Mouse (Mus musculus) intestine, postnatal 0 days (tissue): Measurements from ENCODE around the gene Mis12. TPM values are rescaled to one million over a fixed set of nuclear protein-coding genes. Genes with fewer than 3 reads are reported as not detected.

Experiments used
- ATAC-seq: fragments of 200-750 bp; cut with Nextera tagmentation; 2 replicates; pipeline ENCODE4 v1.8.0; 2017; ENCODE audit warnings: mild to moderate bottlenecking, moderate TSS enrichment, moderate library complexity
- H3K27ac ChIP-seq: fragments of 300-500 bp; sonication (generic); 2 replicates; pipeline ENCODE4 v1.5.1; 2014; ENCODE audit warnings: mild to moderate bottlenecking, low read depth, low read length, moderate library complexity
- H3K27me3 ChIP-seq: fragments of 300-500 bp; sonication (generic); replicated peaks from 2 replicates; pipeline ENCODE4 v1.6.1; 2014; ENCODE audit warnings: low read length, mixed read lengths; ENCODE audit not compliant: control insufficient read depth, insufficient read depth
- H3K36me3 ChIP-seq: fragments of 300-500 bp; sonication (generic); 2 replicates; pipeline ENCODE4 v1.6.1; 2014; ENCODE audit warnings: mild to moderate bottlenecking, moderate library complexity; ENCODE audit not compliant: control insufficient read depth, insufficient read depth
- H3K4me1 ChIP-seq: fragments of 300-500 bp; sonication (generic); replicated peaks from 2 replicates; pipeline ENCODE4 v1.6.1; 2014; ENCODE audit warnings: antibody characterized with exemption, low read length, mixed read lengths; ENCODE audit not compliant: control insufficient read depth, insufficient read depth
- H3K4me2 ChIP-seq: fragments of 300-500 bp; sonication (generic); replicated peaks from 2 replicates; pipeline ENCODE4 v1.6.1; 2014; ENCODE audit warnings: low read depth, mild to moderate bottlenecking, moderate library complexity
- H3K4me3 ChIP-seq: fragments of 300-500 bp; sonication (generic); 2 replicates; pipeline ENCODE4 v1.5.1; 2014; ENCODE audit warnings: low read depth, low read length
- H3K9ac ChIP-seq: fragments of 300-500 bp; sonication (generic); 2 replicates; pipeline ENCODE4 v1.6.1; 2014; ENCODE audit warnings: mild to moderate bottlenecking, low read depth, low read length
- H3K9me3 ChIP-seq: fragments of 300-500 bp; sonication (generic); 2 replicates; pipeline ENCODE4 v1.6.1; 2016; ENCODE audit warnings: mixed run types; ENCODE audit not compliant: control insufficient read depth
- CTCF ChIP-seq: sonication (generic); IDR thresholded peaks from 2 replicates; pipeline ENCODE4 v1.5.1; 2016; ENCODE audit warnings: low read depth, mild to moderate bottlenecking, control low read depth, antibody characterized with exemption, moderate library complexity
- WGBS: fragments of 180-500 bp; shearing (Covaris S2); extraction: QIAGEN DNeasy Blood & Tissue Kit; methylation state at CpG from one replicate; pipeline ENCODE4 v1.1.7; 2014; 5-methylcytosine and 5-hydroxymethylcytosine counted together
- polyA plus RNA-seq: library from polyadenylated mRNA; unstranded; fragments of >200 nt; fragmentation: Nextera tagmentation; extraction: Ambion mirVana; gene quantifications from 2 replicates; pipeline ENCODE4 v1.2.1, GENCODE M21; 2015

Gene Mis12
- polyA plus RNA-seq, 1 experiment from 2014 or later = 10.3 TPM

GRCm38 (mm10) chr11:71032070-71032469 lies 12.7 kb downstream of the Mis12 start:
- Histone ChIP-seq H3K36me3 (peaks cover 5% of the 10 kb centered on the region; the same call in 1 of the 2 replicates), H3K27me3 (no peaks in the 10 kb centered on the region), H3K9ac (no peak overlapping the region), H3K4me3 (peak overlapping the region; percentile 43; the same call in 1 of the 2 replicates), H3K9me3 (no peaks in the 10 kb centered on the region), H3K27ac (no peak overlapping the region), H3K4me2 (peak overlapping the region; percentile 77; the same call in 1 of the 2 replicates), H3K4me1 (no peaks in the 10 kb centered on the region; the same call in 1 of the 2 replicates)
- no peak for TF ChIP-seq CTCF
- ATAC-seq = no peak
- WGBS = 66% methylated on average over 7 of the region's 7 CpGs

GRCm38 (mm10) chr11:71032491-71033162 lies 13.2 kb downstream of the Mis12 start:
- Histone ChIP-seq H3K9me3 (no peaks in the 10 kb centered on the region), H3K4me2 (peak overlapping the region; percentile 77), H3K4me1 (no peaks in the 10 kb centered on the region; the same call in 1 of the 2 replicates), H3K27ac (no peak overlapping the region), H3K27me3 (no peaks in the 10 kb centered on the region), H3K4me3 (peak overlapping the region; percentile 43), H3K36me3 (0 out of 2 replicates have a peak, but pooled peaks cover under 1% of the 10 kb centered on the region), H3K9ac (peak overlapping the region; percentile 26; the same call in 1 of the 2 replicates)
- no peak for ATAC-seq
- no peak for TF ChIP-seq CTCF
- WGBS = 12% methylated on average over 26 of the region's 26 CpGs

- H3K27me3 ChIP-seq = no peaks in the 10 kb centered on the region
- peak within 1 kb of the TSS; percentile 77 for H3K4me2 ChIP-seq
- no peaks in the 10 kb centered on the region for H3K36me3 ChIP-seq
- H3K9me3 ChIP-seq = no peaks in the 10 kb centered on the region
- peak within 1 kb of the TSS; percentile 26; the same call in 1 of the 2 replicates for H3K9ac ChIP-seq
- peak within 1 kb of the TSS; percentile 43 for H3K4me3 ChIP-seq
- TF ChIP-seq CTCF = no peak
- WGBS = 2% methylated on average over 28 of the region's 31 CpGs
- peak; percentile 65 for ATAC-seq
- no peaks in the 10 kb centered on the region; the same call in 1 of the 2 replicates for H3K4me1 ChIP-seq
- no peak within 1 kb of the TSS for H3K27ac ChIP-seq
Measured at GRCm38 (mm10) chr11:71033163-71033761, 13.9 kb downstream of the Mis12 start, which contains the start of gene 6330403K07Rik. Gene 6330403K07Rik, minus strand, starts transcription at chr11:71033513.

- Histone ChIP-seq H3K27ac (no peak overlapping the region), H3K4me2 (no peak overlapping the region)
- WGBS = 94% methylated on average over 5 of the region's 5 CpGs
Measured at GRCm38 (mm10) chr11:71039526-71040298, 20.3 kb downstream of the Mis12 start.

GRCm38 (mm10) chr11:71052554-71052953 lies 33.1 kb downstream of the Mis12 start:
- no peak for ATAC-seq
- TF ChIP-seq CTCF = peak; percentile 74
- Histone ChIP-seq H3K27me3 (no peaks in the 10 kb centered on the region), H3K9me3 (no peaks in the 10 kb centered on the region), H3K9ac (no peak overlapping the region), H3K4me1 (no peaks in the 10 kb centered on the region), H3K36me3 (no peaks in the 10 kb centered on the region), H3K27ac (no peak overlapping the region), H3K4me2 (no peak overlapping the region), H3K4me3 (no peak overlapping the region)
- 0% methylated on average over 1 of the region's 1 CpGs for whole genome bisulfite sequencing

More at GRCm38 (mm10) chr11:71039526-71040298, 20.3 kb downstream of the Mis12 start:
- Histone ChIP-seq H3K9ac (no peak overlapping the region), H3K36me3 (no peaks in the 10 kb centered on the region), H3K9me3 (no peaks in the 10 kb centered on the region), H3K4me1 (no peaks in the 10 kb centered on the region), H3K4me3 (no peak overlapping the region), H3K27me3 (no peaks in the 10 kb centered on the region)
- no peak for ATAC-seq
- TF ChIP-seq CTCF = no peak

- H3K4me3 ChIP-seq = no peak overlapping the region
- H3K27ac ChIP-seq = no peak overlapping the region
- H3K4me2 ChIP-seq = no peak overlapping the region
- no peaks in the 10 kb centered on the region for H3K27me3 ChIP-seq
- TF ChIP-seq CTCF = no peak
- no peaks in the 10 kb centered on the region for H3K36me3 ChIP-seq
- H3K9me3 ChIP-seq = no peaks in the 10 kb centered on the region
- no peaks in the 10 kb centered on the region for H3K4me1 ChIP-seq
- no peak for ATAC-seq
- H3K9ac ChIP-seq = no peak overlapping the region
- 60% methylated on average over 1 of the region's 1 CpGs for WGBS
Measured at GRCm38 (mm10) chr11:71076342-71076741, 56.9 kb downstream of the Mis12 start.

Other genes with a start within 250 kb of the Mis12 start
- 1.9 and 2.0 TPM in 2 replicates for gene Scimp, start 207.0 kb upstream of the Mis12 start, polyA plus RNA-seq
- gene Rabep1, start 174.8 kb upstream of the Mis12 start, polyA plus RNA-seq = 90.9 and 104 TPM in 2 replicates
- gene Nup88, start 49.6 kb upstream of the Mis12 start, polyA plus RNA-seq = 35.8 and 37.3 TPM in 2 replicates
- gene Rpain, start 49.4 kb upstream of the Mis12 start, polyA plus RNA-seq = 42.8 and 49.3 TPM in 2 replicates
- 137 and 145 TPM in 2 replicates for gene C1qbp, start 36.6 kb upstream of the Mis12 start, polyA plus RNA-seq
- gene Dhx33, start 15.2 kb upstream of the Mis12 start, polyA plus RNA-seq = 3.5 and 3.6 TPM in 2 replicates
- gene Derl2, start 230 bp downstream of the Mis12 start, polyA plus RNA-seq = 76.0 and 77.4 TPM in 2 replicates
- gene 6330403K07Rik, start 13.9 kb downstream of the Mis12 start, polyA plus RNA-seq = 17.6 and 20.4 TPM in 2 replicates
- gene Nlrp1a, start 125.1 kb downstream of the Mis12 start, polyA plus RNA-seq = 0.05 TPM in 2 replicates
- gene Nlrp1b, start 211.1 kb downstream of the Mis12 start, polyA plus RNA-seq = 0.10 and 0.18 TPM in 2 replicates